Mouse (Mus musculus) embryonic fibroblast, embryonic 13.5 days (primary cell): Measurements from ENCODE around the gene Cryba2. TPM values are rescaled to one million over a fixed set of nuclear protein-coding genes. Genes with fewer than 3 reads are reported as not detected.

Source experiments
- H3K27ac ChIP-seq: 2 replicates; pipeline ENCODE4 v1.5.1; 2012; ENCODE audit warnings: low read length, control low read depth, inconsistent platforms; ENCODE audit not compliant: insufficient read depth
- H3K4me1 ChIP-seq: 2 replicates; pipeline ENCODE4 v1.6.1; 2011; ENCODE audit warnings: low read length; ENCODE audit not compliant: control insufficient read depth, insufficient read depth
- H3K4me3 ChIP-seq: 2 replicates; pipeline ENCODE4 v1.5.1; 2011; ENCODE audit warnings: mild to moderate bottlenecking, control low read depth, low read length; ENCODE audit not compliant: insufficient read depth
- CTCF ChIP-seq: IDR thresholded peaks from 2 replicates; pipeline ENCODE4 v1.5.1; 2011; ENCODE audit warnings: mild to moderate bottlenecking, control low read depth, low read length, moderate library complexity, borderline replicate concordance; ENCODE audit not compliant: insufficient read depth
- POLR2A ChIP-seq: IDR thresholded peaks from 2 replicates; pipeline ENCODE4 v1.6.1; 2011; ENCODE audit warnings: low read depth, mild to moderate bottlenecking, control low read depth, low read length, moderate library complexity
- polyA plus RNA-seq: library from polyadenylated mRNA; stranded (reverse); fragments of >200 nt; gene quantifications from 2 replicates; pipeline ENCODE4 v1.2.4, GENCODE M21; 2011; ENCODE audit warnings: low read depth; ENCODE audit not compliant: missing spikeins, insufficient read length

Gene Cryba2
- polyA plus RNA-seq, 1 experiment, result not detected

DNA sequence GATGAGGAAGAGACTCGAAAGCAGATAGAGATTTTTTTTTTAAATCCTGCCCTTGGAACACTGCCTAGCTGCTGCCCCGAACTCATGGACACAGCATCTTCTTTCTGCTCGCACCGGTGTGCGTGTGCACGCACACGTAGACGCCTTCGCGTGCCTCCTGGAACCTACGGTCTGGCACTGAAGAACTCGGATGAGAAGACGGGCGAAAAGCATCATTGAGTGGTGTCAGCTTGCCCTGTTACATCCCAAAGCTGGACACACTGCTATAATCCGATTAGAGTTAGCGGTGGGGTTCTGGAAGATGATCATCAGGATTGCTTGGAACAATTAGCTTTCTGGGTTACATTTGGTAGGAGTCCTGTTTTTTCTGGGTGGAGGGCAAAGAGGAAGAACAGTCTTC is 34.1 kb downstream of the Cryba2 start:
- 0 out of 2 replicates have a peak, but pooled peaks cover 2% of the 10 kb centered on the region for H3K4me1 ChIP-seq
- H3K27ac ChIP-seq, result no peak overlapping the region
- H3K4me3 ChIP-seq, result no peak overlapping the region
- TF ChIP-seq POLR2A, result no peak
- no peak for TF ChIP-seq CTCF

DNA sequence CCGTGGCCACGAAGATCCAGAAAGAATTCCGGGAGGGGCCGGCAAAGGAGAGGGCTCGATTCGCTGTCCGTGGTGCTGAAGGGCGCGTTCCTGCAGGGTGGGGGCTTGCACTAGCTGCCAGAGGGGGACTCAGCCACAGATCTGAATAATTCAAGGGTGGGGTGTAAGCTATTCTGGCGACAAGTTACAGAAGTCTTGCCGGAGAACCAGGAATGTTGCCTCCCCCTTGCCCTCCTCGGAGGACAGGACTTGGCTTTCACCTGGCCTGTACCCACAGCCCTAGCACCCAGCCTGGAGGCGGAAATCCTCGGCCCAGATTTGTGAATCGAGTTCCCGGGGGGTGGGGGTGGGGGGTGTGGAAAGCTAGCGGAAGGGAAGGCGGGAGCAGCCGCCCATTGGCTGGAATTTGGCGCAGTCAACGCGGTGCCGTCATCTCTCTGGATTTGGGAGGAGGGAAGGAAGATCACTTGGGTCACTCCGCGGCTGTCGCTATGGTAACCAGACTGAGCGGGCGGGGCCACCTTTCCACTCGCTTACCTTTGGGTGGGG is 34.7 kb downstream of the Cryba2 start:
- TF ChIP-seq POLR2A, result no peak
- TF ChIP-seq CTCF, result no peak
- H3K4me1 ChIP-seq, result 0 out of 2 replicates have a peak, but pooled peaks cover 2% of the 10 kb centered on the region
- no peak overlapping the region for H3K27ac ChIP-seq
- H3K4me3 ChIP-seq, result no peak overlapping the region

DNA sequence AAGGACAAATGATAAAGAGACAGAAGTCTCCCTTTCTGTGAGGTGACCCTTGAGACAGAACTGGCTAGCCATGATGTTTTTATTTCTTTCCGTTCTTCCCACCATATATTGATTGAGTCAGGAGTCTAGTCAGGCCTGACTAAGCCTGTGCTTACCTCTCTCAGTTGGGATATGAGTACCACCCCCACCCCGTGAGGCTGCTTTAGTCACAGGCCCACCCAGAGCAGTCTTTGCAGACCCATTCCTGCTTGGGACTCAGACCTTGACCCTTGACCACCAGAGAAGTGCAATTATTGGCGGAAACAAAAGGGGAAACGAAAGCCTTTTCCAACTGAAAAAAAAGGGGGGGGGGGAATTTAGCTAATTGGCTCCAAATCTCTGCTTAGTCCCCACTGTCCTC is 35.3 kb downstream of the Cryba2 start:
- H3K27ac ChIP-seq, result no peak overlapping the region
- H3K4me1 ChIP-seq, result 0 out of 2 replicates have a peak, but pooled peaks cover 2% of the 10 kb centered on the region
- no peak for TF ChIP-seq POLR2A
- no peak for TF ChIP-seq CTCF
- no peak overlapping the region for H3K4me3 ChIP-seq

DNA sequence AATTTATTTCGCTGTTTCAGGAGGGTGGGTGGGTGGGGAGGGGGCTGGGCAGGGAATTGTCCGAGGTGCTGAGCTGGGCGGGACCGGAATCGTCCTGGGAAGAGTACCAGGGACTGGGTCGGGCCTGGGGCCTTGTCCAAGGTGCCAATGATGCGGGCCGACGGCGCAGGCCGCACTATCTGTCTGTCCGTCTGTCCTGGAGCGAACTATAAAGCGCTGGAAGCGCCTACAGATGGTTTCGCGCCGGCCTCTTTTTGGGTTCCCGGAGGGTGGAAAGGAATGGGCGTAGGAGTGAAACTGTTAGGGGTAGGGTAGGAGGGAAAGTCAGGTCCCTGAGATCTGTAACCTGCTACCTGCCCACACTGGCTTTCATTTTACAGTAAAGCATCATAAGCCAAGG is 35.7 kb downstream of the Cryba2 start:
- H3K4me3 ChIP-seq, result no peak overlapping the region
- no peak for TF ChIP-seq CTCF
- TF ChIP-seq POLR2A, result no peak

DNA sequence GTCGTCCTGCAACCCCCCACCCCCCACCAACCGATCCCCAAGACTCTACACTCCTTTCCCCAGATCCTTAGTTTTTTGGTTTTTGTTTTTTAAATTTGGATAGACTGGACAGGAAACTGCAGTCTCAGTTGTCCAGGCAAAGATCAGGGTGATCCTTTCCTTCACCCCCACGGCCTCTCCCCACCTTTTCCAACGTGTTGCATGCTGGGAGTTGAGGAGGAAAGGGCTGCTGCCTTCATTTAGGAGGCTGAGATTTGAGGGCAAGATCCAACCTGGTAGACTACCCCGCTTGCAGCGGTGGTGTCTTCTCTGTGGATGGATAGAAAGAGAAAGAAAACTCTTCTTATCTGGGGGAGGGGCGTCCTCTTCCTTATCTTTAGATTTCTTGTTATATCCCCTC is 36.2 kb downstream of the Cryba2 start:
- no peak for TF ChIP-seq CTCF
- no peak for TF ChIP-seq POLR2A
- H3K4me3 ChIP-seq, result no peak overlapping the region
- no peak overlapping the region for H3K27ac ChIP-seq
- 0 out of 2 replicates have a peak, but pooled peaks cover 4% of the 10 kb centered on the region for H3K4me1 ChIP-seq

More for the DNA sequence above, 35.7 kb downstream of the Cryba2 start:
- Histone ChIP-seq H3K27ac (no peak overlapping the region), H3K4me1 (0 out of 2 replicates have a peak, but pooled peaks cover 2% of the 10 kb centered on the region)

DNA sequence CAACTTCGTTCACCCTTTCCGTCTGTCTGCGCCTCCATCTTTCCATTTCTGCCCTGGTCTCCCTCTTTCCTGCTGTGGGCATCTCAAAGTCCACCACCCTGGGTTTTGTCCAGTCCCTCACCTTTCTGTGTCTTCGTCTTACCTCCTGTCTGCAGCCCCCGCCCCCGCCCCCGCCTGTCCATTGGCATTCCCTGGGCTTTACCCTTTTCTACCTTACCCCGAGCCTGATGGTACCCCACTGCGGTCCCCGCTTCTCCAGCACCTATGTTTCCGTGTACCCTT is 36.6 kb downstream of the Cryba2 start:
- no peak overlapping the region for H3K4me3 ChIP-seq
- TF ChIP-seq CTCF, result no peak
- no peak for TF ChIP-seq POLR2A

DNA sequence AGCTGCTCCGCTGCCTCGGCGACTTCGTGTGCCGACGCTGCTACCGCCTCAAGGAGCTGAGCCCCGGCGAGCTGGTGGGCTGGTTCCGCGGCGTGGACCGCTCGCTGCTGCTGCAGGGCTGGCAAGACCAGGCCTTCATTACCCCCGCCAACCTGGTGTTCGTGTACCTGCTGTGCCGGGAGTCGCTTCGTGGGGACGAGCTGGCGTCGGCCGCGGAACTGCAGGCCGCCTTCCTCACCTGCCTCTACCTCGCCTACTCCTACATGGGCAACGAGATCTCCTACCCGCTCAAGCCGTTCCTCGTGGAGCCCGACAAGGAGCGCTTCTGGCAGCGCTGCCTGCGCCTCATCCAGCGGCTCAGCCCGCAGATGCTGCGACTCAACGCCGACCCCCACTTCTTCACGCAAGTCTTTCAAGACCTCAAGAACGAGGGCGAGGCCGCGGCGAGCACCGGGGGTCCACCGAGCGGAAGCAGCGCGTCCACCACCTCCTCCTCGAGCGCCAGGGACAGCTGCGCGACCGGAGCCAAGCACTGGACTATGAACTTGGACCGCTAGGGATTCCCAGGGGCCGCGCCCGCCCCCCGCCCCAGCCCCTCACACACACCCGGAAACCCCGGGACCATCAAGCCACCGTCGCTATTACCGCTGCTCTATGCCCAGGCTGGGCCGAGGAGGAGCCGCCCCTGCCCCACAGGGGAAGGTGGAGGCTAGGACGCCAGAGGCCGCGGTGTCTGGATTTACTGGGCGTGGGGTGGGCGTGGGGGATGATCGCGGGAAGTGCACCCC is 37.1 kb downstream of the Cryba2 start:
- Histone ChIP-seq H3K4me1 (0 out of 2 replicates have a peak, but pooled peaks cover 6% of the 10 kb centered on the region), H3K27ac (no peak overlapping the region), H3K4me3 (no peak overlapping the region)
- TF ChIP-seq POLR2A (no peak), CTCF (no peak)

More for the DNA sequence above, 36.6 kb downstream of the Cryba2 start:
- Histone ChIP-seq H3K4me1 (0 out of 2 replicates have a peak, but pooled peaks cover 6% of the 10 kb centered on the region), H3K27ac (no peak overlapping the region)

DNA sequence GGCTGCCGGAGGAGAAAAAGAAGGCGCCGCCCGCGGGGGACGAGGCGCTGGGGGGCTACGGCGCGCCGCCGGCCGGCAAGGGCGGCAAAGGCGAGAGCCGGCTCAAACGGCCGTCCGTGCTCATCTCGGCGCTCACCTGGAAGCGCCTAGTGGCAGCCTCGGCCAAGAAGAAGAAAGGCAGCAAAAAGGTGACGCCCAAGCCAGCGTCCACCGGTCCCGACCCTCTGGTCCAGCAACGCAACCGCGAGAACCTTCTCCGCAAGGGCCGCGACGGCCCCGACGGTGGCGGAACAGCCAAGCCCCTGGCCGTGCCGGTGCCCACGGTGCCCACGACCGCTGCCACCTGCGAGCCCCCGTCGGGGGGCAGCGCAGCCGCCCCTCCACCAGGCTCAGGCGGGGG is 37.8 kb downstream of the Cryba2 start:
- no peak overlapping the region for H3K27ac ChIP-seq
- TF ChIP-seq CTCF, result no peak
- no peak for TF ChIP-seq POLR2A
- peak overlapping the region; percentile 25 for H3K4me3 ChIP-seq
- 0 out of 2 replicates have a peak, but pooled peaks cover 6% of the 10 kb centered on the region for H3K4me1 ChIP-seq

DNA sequence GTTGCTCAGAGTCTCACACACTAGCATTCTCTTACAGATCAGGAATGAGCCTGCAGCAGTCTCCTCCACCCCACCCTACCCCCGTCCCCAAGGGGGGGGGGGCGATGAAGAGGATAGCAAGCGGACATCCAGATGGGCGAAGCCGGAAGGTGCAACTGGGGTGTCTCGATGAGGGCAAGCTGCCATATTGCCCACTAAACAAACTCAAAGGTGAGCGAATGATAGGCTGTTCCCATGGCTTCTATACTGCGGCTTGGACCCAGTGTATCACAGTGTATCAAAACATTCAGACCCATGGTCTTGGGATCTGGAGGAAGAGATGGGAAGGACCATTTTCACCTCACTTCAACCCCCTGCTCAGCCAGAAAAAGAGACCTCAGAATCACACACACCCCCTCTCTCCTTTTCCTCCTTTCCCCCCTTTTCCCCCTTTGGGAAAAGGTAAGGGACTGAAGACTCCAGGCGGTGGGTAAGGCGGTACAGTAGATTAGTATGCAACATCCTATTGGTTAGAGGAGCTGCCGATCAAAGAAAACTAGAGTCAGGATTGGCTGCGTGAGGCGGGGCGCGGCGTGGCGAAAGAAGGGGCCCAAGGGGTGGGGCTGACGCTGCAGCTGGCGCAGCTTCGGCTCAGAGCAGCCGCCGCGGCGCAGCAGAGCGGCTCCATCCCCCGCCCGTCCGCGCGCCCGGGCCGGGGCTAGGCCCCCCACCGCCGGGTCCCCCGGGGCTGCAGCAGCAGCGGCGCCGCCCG is 38.5 kb downstream of the Cryba2 start, which contains the start of gene Cdk5r2:
TSS of gene Cdk5r2 (plus strand) at position 629 of the 751 bp plus-strand sequence.
- Histone ChIP-seq H3K4me3 (peak within 1 kb of the TSS; percentile 25), H3K27ac (no peak within 1 kb of the TSS), H3K4me1 (0 out of 2 replicates have a peak, but pooled peaks cover 6% of the 10 kb centered on the region)
- no peak for TF ChIP-seq POLR2A
